Mouse (Mus musculus): Measurements from ENCODE around the gene Nr1i2. TPM values are rescaled to one million over a fixed set of nuclear protein-coding genes. Genes with fewer than 3 reads are reported as not detected.
A peak's percentile ranks its signal among the peaks of the same experiment; 100 is the strongest.

Nr1i2 gene
- polyA plus RNA-seq, 1 experiment from 2014 or later, result not detected

- no peaks in the 10 kb centered on the region for H3K27me3 ChIP-seq (ENCODE audit: insufficient read depth, low read length)
- no peaks in the 10 kb centered on the region; the same call in 1 of the 2 replicates for H3K4me1 ChIP-seq (ENCODE audit: insufficient read depth)
- TF ChIP-seq CTCF (IDR thresholded peaks at IDR 0.05; ENCODE audit: low read depth), result no peak
These were observed 7.3 kb downstream of the Nr1i2 start for GRCm38 (mm10) chr16:38287357-38287756.

GRCm38 (mm10) chr16:38286541-38286940 lies 8.1 kb downstream of the Nr1i2 start:
- H3K4me2 ChIP-seq, result no peak overlapping the region
- no peak for ATAC-seq (ENCODE audit: insufficient read depth)
- no peak overlapping the region for H3K9ac ChIP-seq
- H3K4me1 ChIP-seq (ENCODE audit: insufficient read depth), result no peaks in the 10 kb centered on the region; the same call in 1 of the 2 replicates
- H3K4me3 ChIP-seq (ENCODE audit: low read depth, low read length), result no peak overlapping the region
- no peak for DNase-seq
- TF ChIP-seq CTCF (IDR thresholded peaks at IDR 0.05; ENCODE audit: low read depth), result no peak
- no peak overlapping the region for H3K27ac ChIP-seq (ENCODE audit: low read depth)
- WGBS, result 47% methylated on average over 4 of the region's 4 CpGs
- H3K9me3 ChIP-seq (ENCODE audit: low read depth, low read length), result no peaks in the 10 kb centered on the region
- no peaks in the 10 kb centered on the region for H3K36me3 ChIP-seq (ENCODE audit: insufficient read depth)
- H3K27me3 ChIP-seq (ENCODE audit: insufficient read depth, low read length), result no peaks in the 10 kb centered on the region

More at GRCm38 (mm10) chr16:38287357-38287756, 7.3 kb downstream of the Nr1i2 start:
- 45% methylated on average over 6 of the region's 6 CpGs for WGBS
- Histone ChIP-seq H3K4me2 (no peak overlapping the region), H3K9ac (no peak overlapping the region), H3K36me3 (ENCODE audit: insufficient read depth) (no peaks in the 10 kb centered on the region), H3K9me3 (ENCODE audit: low read depth, low read length) (no peaks in the 10 kb centered on the region), H3K4me3 (ENCODE audit: low read depth, low read length) (no peak overlapping the region), H3K27ac (ENCODE audit: low read depth) (no peak overlapping the region)
- DNase-seq, result no peak
- no peak for ATAC-seq (ENCODE audit: insufficient read depth)

GRCm38 (mm10) chr16:38285801-38286200 lies 8.8 kb downstream of the Nr1i2 start:
- Histone ChIP-seq H3K4me2 (no peak overlapping the region), H3K4me1 (ENCODE audit: insufficient read depth) (no peaks in the 10 kb centered on the region; the same call in 1 of the 2 replicates), H3K9ac (no peak overlapping the region), H3K27ac (ENCODE audit: low read depth) (no peak overlapping the region), H3K27me3 (ENCODE audit: insufficient read depth, low read length) (no peaks in the 10 kb centered on the region), H3K9me3 (ENCODE audit: low read depth, low read length) (no peaks in the 10 kb centered on the region), H3K36me3 (ENCODE audit: insufficient read depth) (no peaks in the 10 kb centered on the region), H3K4me3 (ENCODE audit: low read depth, low read length) (no peak overlapping the region)
- TF ChIP-seq CTCF (IDR thresholded peaks at IDR 0.05; ENCODE audit: low read depth), result no peak
- ATAC-seq (ENCODE audit: insufficient read depth) (no peak), DNase-seq (no peak)
- 65% methylated on average over 7 of the region's 7 CpGs for WGBS

GRCm38 (mm10) chr16:38283300-38283699 lies 11.3 kb downstream of the Nr1i2 start:
- Histone ChIP-seq H3K4me3 (ENCODE audit: low read depth, low read length) (no peak overlapping the region), H3K27me3 (ENCODE audit: insufficient read depth, low read length) (no peaks in the 10 kb centered on the region), H3K4me1 (ENCODE audit: insufficient read depth) (no peaks in the 10 kb centered on the region; the same call in 1 of the 2 replicates), H3K27ac (ENCODE audit: low read depth) (no peak overlapping the region), H3K9me3 (ENCODE audit: low read depth, low read length) (no peaks in the 10 kb centered on the region), H3K9ac (no peak overlapping the region), H3K36me3 (ENCODE audit: insufficient read depth) (no peaks in the 10 kb centered on the region), H3K4me2 (no peak overlapping the region)
- 21% methylated on average over 3 of the region's 3 CpGs for WGBS
- no peak for DNase-seq
- ATAC-seq (ENCODE audit: insufficient read depth), result peak; percentile 47; the same call in 1 of the 2 replicates
- TF ChIP-seq CTCF (IDR thresholded peaks at IDR 0.05; ENCODE audit: low read depth), result no peak

- Histone ChIP-seq H3K9ac (no peak overlapping the region), H3K27ac (ENCODE audit: low read depth) (no peak overlapping the region), H3K4me3 (ENCODE audit: low read depth, low read length) (no peak overlapping the region), H3K9me3 (ENCODE audit: low read depth, low read length) (no peaks in the 10 kb centered on the region), H3K4me2 (no peak overlapping the region), H3K36me3 (ENCODE audit: insufficient read depth) (no peaks in the 10 kb centered on the region), H3K27me3 (ENCODE audit: insufficient read depth, low read length) (no peaks in the 10 kb centered on the region), H3K4me1 (ENCODE audit: insufficient read depth) (no peaks in the 10 kb centered on the region; the same call in 1 of the 2 replicates)
- ATAC-seq (ENCODE audit: insufficient read depth) (no peak), DNase-seq (no peak)
- WGBS, result 69% methylated on average over 7 of the region's 7 CpGs
- TF ChIP-seq CTCF (IDR thresholded peaks at IDR 0.05; ENCODE audit: low read depth), result no peak
These were observed 12.0 kb downstream of the Nr1i2 start for GRCm38 (mm10) chr16:38282559-38283160.

GRCm38 (mm10) chr16:38280951-38281350 lies 13.7 kb downstream of the Nr1i2 start:
- Histone ChIP-seq H3K9me3 (ENCODE audit: low read depth, low read length) (no peaks in the 10 kb centered on the region), H3K9ac (no peak overlapping the region), H3K27ac (ENCODE audit: low read depth) (no peak overlapping the region), H3K4me3 (ENCODE audit: low read depth, low read length) (no peak overlapping the region), H3K27me3 (ENCODE audit: insufficient read depth, low read length) (no peaks in the 10 kb centered on the region), H3K4me2 (no peak overlapping the region), H3K4me1 (ENCODE audit: insufficient read depth) (no peaks in the 10 kb centered on the region), H3K36me3 (ENCODE audit: insufficient read depth) (no peaks in the 10 kb centered on the region)
- WGBS, result 61% methylated on average over 7 of the region's 7 CpGs
- DNase-seq (no peak), ATAC-seq (ENCODE audit: insufficient read depth) (no peak)
- TF ChIP-seq CTCF (IDR thresholded peaks at IDR 0.05; ENCODE audit: low read depth), result no peak

GRCm38 (mm10) chr16:38279794-38280193 lies 14.8 kb downstream of the Nr1i2 start:
- Histone ChIP-seq H3K4me1 (ENCODE audit: insufficient read depth) (no peaks in the 10 kb centered on the region), H3K27me3 (ENCODE audit: insufficient read depth, low read length) (no peaks in the 10 kb centered on the region), H3K9me3 (ENCODE audit: low read depth, low read length) (no peaks in the 10 kb centered on the region), H3K9ac (no peak overlapping the region), H3K36me3 (ENCODE audit: insufficient read depth) (no peaks in the 10 kb centered on the region), H3K27ac (ENCODE audit: low read depth) (no peak overlapping the region), H3K4me2 (no peak overlapping the region), H3K4me3 (ENCODE audit: low read depth, low read length) (no peak overlapping the region)
- WGBS, result 91% methylated on average over 5 of the region's 5 CpGs
- no peak for ATAC-seq (ENCODE audit: insufficient read depth)
- no peak for TF ChIP-seq CTCF (IDR thresholded peaks at IDR 0.05; ENCODE audit: low read depth)
- no peak for DNase-seq
